ENCODE assay signal across 28 mouse cellular contexts in genomic region chr6:118150538-118150937, GRCm38 (mm10). TPM values are rescaled to one million over a fixed set of nuclear protein-coding genes. Genes with fewer than 3 reads are reported as not detected.
A peak's percentile ranks its signal among the peaks of the same experiment; 100 is the strongest.
DNase-seq lines count a peak whose midpoint lies in the region; ATAC-seq lines count a peak whose summit lies in the region.
"Had no signal": no experiment of that assay in that cellular context is flagged by ENCODE, and none has a peak within 500 bp of the region (broad histone marks: within the 10 kb centered on the region; RNA-seq: fewer than 3 reads in every experiment).

No protein-coding gene starts in this region.

- 89% methylated on average over 2 of the region's 2 CpGs for WGBS in macrophage (ENCODE audit: missing documents)
- WGBS in kidney, embryonic 16.5 days: 81% methylated on average over 2 of the region's 2 CpGs

- peak; percentile 81 for DNase-seq in heart, adult 11 months
- no peak for DNase-seq in heart, postnatal 4 days
- DNase-seq in thymus, postnatal 14 days: no peak
- DNase-seq: adrenal gland, postnatal 10 days; adrenal gland, postnatal 36 days; B cell, adult 2 months; cerebellum, adult 11 months; cerebellum, adult 2 months; cerebellum, adult 9-11 months; cerebellum, postnatal 25 days; embryo, embryonic 11 days; forebrain, postnatal 0 days; gastrocnemius, postnatal 25 days had no signal

- H3K27ac ChIP-seq in macrophage: peak overlapping the region; percentile 17; the same call in 1 of the 2 replicates
- no peak overlapping the region for H3K27ac ChIP-seq in kidney, embryonic 16.5 days (ENCODE audit: low read length)
- H3K27ac ChIP-seq: embryonic facial prominence, embryonic 10.5 days; embryonic facial prominence, embryonic 13.5 days; hindbrain, embryonic 10.5 days; hindbrain, embryonic 13.5 days; intestine, embryonic 15.5 days had no signal

- ATAC-seq in megakaryocyte progenitor cell, adult 5-6 weeks (replicated peaks; ENCODE audit: poor library complexity): peak; percentile 66
- ATAC-seq in kidney, embryonic 16.5 days (ENCODE audit: low FRiP score, low TSS enrichment): no peak
- ATAC-seq: forebrain, embryonic 14.5 days; forebrain, postnatal 0 days; hindbrain, embryonic 16.5 days; intestine, embryonic 15.5 days; Patski had no signal

- H3K4me3 ChIP-seq in macrophage (ENCODE audit: inconsistent target): no peak overlapping the region
- H3K4me3 ChIP-seq in kidney, embryonic 16.5 days (ENCODE audit: low read length): no peak overlapping the region
- H3K4me3 ChIP-seq: embryonic facial prominence, embryonic 10.5 days; embryonic facial prominence, embryonic 13.5 days; erythroblast, embryonic 14.5 days; hindbrain, embryonic 10.5 days; hindbrain, embryonic 13.5 days; intestine, embryonic 15.5 days had no signal

- no peak overlapping the region for H3K4me2 ChIP-seq in kidney, embryonic 16.5 days (replicated peaks; ENCODE audit: low read depth, low read length)
- H3K4me2 ChIP-seq: embryonic facial prominence, embryonic 13.5 days; heart, embryonic 11.5 days; hindbrain, embryonic 13.5 days; intestine, embryonic 15.5 days had no signal

- H3K36me3 ChIP-seq in macrophage (ENCODE audit: inconsistent target): no peaks in the 10 kb centered on the region
- H3K36me3 ChIP-seq in kidney, embryonic 16.5 days (ENCODE audit: insufficient read depth, low read length): no peaks in the 10 kb centered on the region
- H3K36me3 ChIP-seq: embryonic facial prominence, embryonic 10.5 days; embryonic facial prominence, embryonic 13.5 days; G1E; hindbrain, embryonic 10.5 days; hindbrain, embryonic 13.5 days; intestine, embryonic 15.5 days had no signal

- H3K79me2 ChIP-seq in macrophage (ENCODE audit: inconsistent target): no peaks in the 10 kb centered on the region

- H3K9ac ChIP-seq in kidney, embryonic 16.5 days (replicated peaks; ENCODE audit: low read length): no peak overlapping the region
- H3K9ac ChIP-seq: embryonic facial prominence, embryonic 13.5 days; forebrain, postnatal 0 days; hindbrain, embryonic 13.5 days; intestine, embryonic 15.5 days had no signal

- H3K27me3 ChIP-seq in kidney, embryonic 16.5 days (ENCODE audit: insufficient read depth, low read length): no peaks in the 10 kb centered on the region
- H3K27me3 ChIP-seq: embryonic facial prominence, embryonic 13.5 days; hindbrain, embryonic 13.5 days; intestine, embryonic 15.5 days had no signal

- H3K9me3 ChIP-seq in kidney, embryonic 16.5 days (ENCODE audit: low read length): no peaks in the 10 kb centered on the region
- H3K9me3 ChIP-seq: embryonic facial prominence, embryonic 10.5 days; embryonic facial prominence, embryonic 13.5 days; G1E; hindbrain, embryonic 10.5 days; hindbrain, embryonic 13.5 days; intestine, embryonic 15.5 days had no signal

- H3K4me1 ChIP-seq in kidney, embryonic 16.5 days (ENCODE audit: insufficient read depth, low read length): no peaks in the 10 kb centered on the region
- H3K4me1 ChIP-seq: embryonic facial prominence, embryonic 10.5 days; embryonic facial prominence, embryonic 13.5 days; hindbrain, embryonic 10.5 days; hindbrain, embryonic 13.5 days; intestine, embryonic 15.5 days had no signal

RNA-seq across cellular contexts. Expression of gene Csgalnact2, which starts 11.6 kb away (rescaled TPM):
- total RNA-seq in heart, postnatal 4 days (2021): 10 to 100 TPM; 20.9 to 21.1 TPM
- 10 to 100 TPM in 24 of 26 experiments, 1 to 10 TPM in 2; 7.9 to 36.5 (median 23.9) TPM for total RNA-seq in macrophage (2018; cell fraction: chromatin; rRNA removed)
- total RNA-seq in macrophage (2018; cell fraction: cytosol; rRNA removed): 10 to 100 TPM; 10.3 to 30.2 (median 20.1) TPM
- 10 to 100 TPM; 11.2 to 60.9 (median 31.8) TPM for total RNA-seq in macrophage (2018; cell fraction: nucleus; rRNA removed)
- 19.7 to 20.0 TPM (median 19.8 TPM) in 3 replicates for polyA plus RNA-seq in macrophage (2018)
- 173 and 181 TPM in 2 replicates for total RNA-seq in megakaryocyte progenitor cell, adult 5-6 weeks (2015)
- 226 and 242 TPM in 2 replicates for total RNA-seq in megakaryocyte progenitor cell, adult 5-6 weeks (2017)
- polyA plus RNA-seq in kidney, embryonic 16.5 days (2015; fragmentation: Nextera tagmentation; extraction: Ambion mirVana): 16.4 and 16.5 TPM in 2 replicates

RNA-seq across cellular contexts. Expression of gene Ret, which starts 47.0 kb away (rescaled TPM):
- total RNA-seq in heart, postnatal 4 days (2021): 1 to 10 TPM; 4.2 to 5.6 TPM
- not detected for total RNA-seq in macrophage (2018; cell fraction: chromatin; rRNA removed)
- total RNA-seq in macrophage (2018; cell fraction: cytosol; rRNA removed): not detected
- total RNA-seq in macrophage (2018; cell fraction: nucleus; rRNA removed): not detected
- not detected in 3 replicates for polyA plus RNA-seq in macrophage (2018)
- total RNA-seq in megakaryocyte progenitor cell, adult 5-6 weeks (2015): not detected in 2 replicates
- 0.04 TPM in 1 of 2 replicates, not detected in the other for total RNA-seq in megakaryocyte progenitor cell, adult 5-6 weeks (2017)
- 15.1 and 16.7 TPM in 2 replicates for polyA plus RNA-seq in kidney, embryonic 16.5 days (2015; fragmentation: Nextera tagmentation; extraction: Ambion mirVana)
- total RNA-seq: CH12.LX had no signal
- polyA plus RNA-seq: erythroblast, embryonic 14.5 days; G1E had no signal

Comparison
In these comparisons a context has a peak if more than half of its experiments do, and no peak if none do; other contexts are left out.
1. RNA of gene Csgalnact2, which starts 11.6 kb away (total RNA-seq): 173 to 242 TPM in megakaryocyte progenitor cell, adult 5-6 weeks; 20.9 to 21.1 TPM in heart, postnatal 4 days; every median in the first group is over 4 times any median in the second.
2. RNA of gene Ret, which starts 47.0 kb away (total RNA-seq): 4.2 to 5.6 TPM in heart, postnatal 4 days; 0.04 TPM in megakaryocyte progenitor cell, adult 5-6 weeks; every median in the first group is over 4 times any median in the second.